Mouse (Mus musculus) kidney, adult 10 weeks (tissue): ENCODE data around the gene Hdac10. TPM values are rescaled to one million over a fixed set of nuclear protein-coding genes. Genes with fewer than 3 reads are reported as not detected.

ENCODE experiments used
- polyA plus RNA-seq: library from polyadenylated mRNA; stranded (reverse); fragments of 350-450 nt; fragmentation: Illumina TruSeq; extraction: RNeasy Lipid Tissue Mini Kit (QIAGEN cat#74804); gene quantifications from one replicate; pipeline ENCODE4 v1.2.3, GENCODE M21; 2014; ENCODE audit warnings: low read depth, low replicate concordance

Gene Hdac10
- polyA plus RNA-seq = 0.32 TPM

DNA sequence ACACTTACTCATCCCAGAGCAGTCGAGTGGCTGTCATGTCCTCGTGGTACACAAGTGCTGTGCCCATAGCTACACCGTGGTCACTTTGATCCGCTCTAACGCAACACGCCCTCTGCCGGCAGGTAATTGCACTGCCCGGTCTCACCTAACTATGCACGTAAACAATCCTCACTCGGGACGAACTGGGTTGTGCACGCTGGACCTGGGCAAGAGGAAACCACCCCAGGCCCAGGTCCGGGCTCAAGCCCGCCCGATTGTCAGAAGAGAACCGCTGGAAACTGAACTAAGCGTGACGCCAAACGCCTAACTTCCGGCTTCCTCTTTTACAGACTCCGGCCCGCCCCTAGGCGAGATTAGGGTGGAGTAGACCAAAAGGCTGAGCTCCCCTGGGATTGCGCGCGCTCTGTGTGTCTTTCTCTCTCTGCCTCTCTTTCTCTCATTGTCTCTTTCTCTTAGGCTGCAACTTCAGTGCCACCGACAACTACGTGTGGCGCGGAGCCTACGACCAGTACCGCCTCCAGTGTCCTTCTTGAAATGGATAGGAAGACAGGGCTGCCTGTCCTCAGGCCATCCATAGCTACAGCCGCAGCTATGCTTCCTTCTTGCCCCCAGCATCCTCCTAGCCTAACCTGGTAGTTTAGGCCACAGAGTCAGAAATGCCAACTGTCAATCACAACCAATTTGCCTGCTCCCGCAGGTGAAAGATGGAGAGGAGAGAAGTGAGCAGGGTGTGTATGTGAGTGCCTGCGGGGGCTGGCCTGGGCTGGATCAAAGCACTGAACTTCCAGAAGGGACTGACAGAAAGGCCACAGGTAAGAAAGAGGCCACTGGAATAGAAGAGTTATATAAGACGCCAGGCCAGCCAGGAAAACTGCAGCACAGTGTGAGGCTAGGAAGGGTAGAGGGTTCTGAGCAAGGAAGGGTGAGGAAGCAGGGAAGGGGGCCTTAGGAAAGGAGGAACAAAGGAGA lies at the start of gene Hdac10:
Gene Hdac10 (minus strand): TSS at position 319 of the 969 bp plus-strand sequence.

GRCm38 (mm10) chr15:89149271-89150040 lies 21.0 kb upstream of the Hdac10 start, which contains the start of gene Mapk11:
Gene Mapk11 (minus strand): TSS chr15:89149628.

DNA sequence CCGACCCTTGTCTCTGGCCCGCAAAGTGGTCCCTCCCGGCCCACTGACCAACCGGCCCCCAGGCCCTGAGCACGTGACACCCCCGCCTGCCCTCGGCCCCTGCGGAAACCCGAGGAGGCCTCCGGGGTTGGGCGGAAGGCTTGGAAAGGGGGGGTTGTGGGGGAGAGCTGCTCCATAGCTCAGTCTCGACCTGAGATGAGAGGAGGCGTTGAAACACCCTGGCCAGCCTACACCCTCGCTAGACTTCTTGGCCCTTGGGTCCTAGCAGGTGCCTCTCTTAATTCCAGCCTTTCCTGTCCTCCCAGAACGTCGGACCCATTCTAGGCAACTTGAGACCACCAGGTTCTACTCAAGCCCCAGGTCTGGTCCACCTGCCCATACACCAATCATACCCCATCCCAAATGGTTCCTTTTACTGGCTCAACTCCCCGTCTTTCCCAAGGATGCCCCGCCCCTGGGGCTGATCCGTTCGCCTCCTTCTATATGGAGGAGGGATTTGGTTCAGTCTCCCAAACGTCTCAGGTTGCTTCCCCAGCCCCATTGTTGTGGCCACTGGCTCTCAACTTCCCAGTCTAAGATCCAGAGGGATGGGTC lies 12.3 kb upstream of the Hdac10 start, which contains the start of gene Mapk12:
Gene Mapk12 (minus strand): TSS at position 45 of the 594 bp plus-strand sequence.

DNA sequence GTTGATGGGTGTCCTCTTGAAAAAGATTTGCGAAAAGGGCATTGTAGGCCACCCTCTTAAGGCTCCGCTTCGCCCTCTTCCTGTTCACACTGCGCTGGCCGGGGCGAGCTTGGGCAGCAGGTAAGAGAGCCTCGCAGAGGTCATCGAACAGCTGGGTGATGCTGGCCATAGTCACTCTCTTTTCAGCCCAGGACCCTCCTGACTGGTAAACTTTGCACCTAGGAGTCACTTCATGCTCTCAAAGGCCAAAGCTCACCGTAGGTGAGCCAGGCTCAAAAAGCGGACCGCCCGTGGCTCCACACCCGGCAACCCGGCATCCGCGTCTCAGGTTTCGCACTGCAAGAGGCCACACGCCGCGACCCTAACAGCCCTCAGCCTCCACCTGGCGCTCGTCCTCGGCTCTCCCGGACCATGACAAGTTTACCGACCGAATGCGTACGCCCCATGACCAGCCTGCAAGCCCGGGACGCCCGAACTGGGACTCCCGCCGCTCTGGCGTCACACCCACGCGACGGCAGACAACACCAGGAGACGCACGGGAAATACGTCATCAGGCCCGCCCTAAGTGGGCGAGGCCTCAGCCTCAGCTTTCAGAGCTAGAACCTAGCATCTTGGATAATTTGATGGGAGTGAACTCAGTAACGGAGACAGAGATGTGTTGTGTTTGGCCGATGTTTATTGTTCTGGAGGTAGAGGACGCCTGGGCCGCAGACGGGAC lies 5.7 kb downstream of the Hdac10 start, which contains the start of gene Tubgcp6:
Gene Tubgcp6 (minus strand): TSS at position 464 of the 718 bp plus-strand sequence.

GRCm38 (mm10) chr15:89088607-89089247 lies 39.8 kb downstream of the Hdac10 start, which contains the start of gene Selenoo:
Gene Selenoo (plus strand): TSS chr15:89089084.

GRCm38 (mm10) chr15:89074613-89075477 lies 53.7 kb downstream of the Hdac10 start, which contains the start of gene Trabd:
Gene Trabd (plus strand): TSS chr15:89075124.

Other genes starting within 250 kb of the Hdac10 start
- gene Ttll8, start 174.3 kb downstream of the Hdac10 start, polyA plus RNA-seq = not detected
- gene Mlc1, start 149.7 kb downstream of the Hdac10 start, polyA plus RNA-seq = not detected
- gene Mov10l1, start 145.8 kb downstream of the Hdac10 start, polyA plus RNA-seq = not detected
- not detected for gene Panx2, start 69.0 kb downstream of the Hdac10 start, polyA plus RNA-seq
- gene Trabd, start 53.6 kb downstream of the Hdac10 start, polyA plus RNA-seq = 3.3 TPM
- gene Selenoo, start 39.6 kb downstream of the Hdac10 start, polyA plus RNA-seq = 5.5 TPM
- 0.81 TPM for gene Tubgcp6, start 5.6 kb downstream of the Hdac10 start, polyA plus RNA-seq
- 0.97 TPM for gene Mapk12, start 12.0 kb upstream of the Hdac10 start, polyA plus RNA-seq
- gene Mapk11, start 20.9 kb upstream of the Hdac10 start, polyA plus RNA-seq = not detected
- 6.3 TPM for gene Plxnb2, start 52.1 kb upstream of the Hdac10 start, polyA plus RNA-seq
- gene Dennd6b, start 67.8 kb upstream of the Hdac10 start, polyA plus RNA-seq = 0.12 TPM
- gene Ppp6r2, start 82.9 kb upstream of the Hdac10 start, polyA plus RNA-seq = 8.4 TPM
- 1.9 TPM for gene Sbf1, start 186.6 kb upstream of the Hdac10 start, polyA plus RNA-seq
- not detected for gene Adm2, start 194.0 kb upstream of the Hdac10 start, polyA plus RNA-seq
- gene Miox, start 205.7 kb upstream of the Hdac10 start, polyA plus RNA-seq = 255 TPM
- gene Lmf2, start 227.0 kb upstream of the Hdac10 start, polyA plus RNA-seq = 0.93 TPM
- 9.6 TPM for gene Ncaph2, start 227.0 kb upstream of the Hdac10 start, polyA plus RNA-seq
- 1.4 TPM for gene Sco2, start 245.1 kb upstream of the Hdac10 start, polyA plus RNA-seq
- not detected for gene Tymp, start 248.3 kb upstream of the Hdac10 start, polyA plus RNA-seq